Mouse (Mus musculus) bone marrow, adult 2 months (tissue): ENCODE measurements around the gene Taar6.

Experiments
- CTCF ChIP-seq: fragments of 200-500 bp; IDR thresholded peaks from 2 replicates; pipeline ENCODE4 v1.5.1; 2011; ENCODE audit warnings: low read length, control low read depth; ENCODE audit not compliant: control insufficient read depth, insufficient read depth
- POLR2A ChIP-seq: fragments of 200-500 bp; IDR thresholded peaks from 2 replicates; pipeline ENCODE4 v1.6.1; 2011; ENCODE audit warnings: low read depth, mild to moderate bottlenecking, control low read depth, low read length, borderline replicate concordance; ENCODE audit not compliant: control insufficient read depth

DNA sequence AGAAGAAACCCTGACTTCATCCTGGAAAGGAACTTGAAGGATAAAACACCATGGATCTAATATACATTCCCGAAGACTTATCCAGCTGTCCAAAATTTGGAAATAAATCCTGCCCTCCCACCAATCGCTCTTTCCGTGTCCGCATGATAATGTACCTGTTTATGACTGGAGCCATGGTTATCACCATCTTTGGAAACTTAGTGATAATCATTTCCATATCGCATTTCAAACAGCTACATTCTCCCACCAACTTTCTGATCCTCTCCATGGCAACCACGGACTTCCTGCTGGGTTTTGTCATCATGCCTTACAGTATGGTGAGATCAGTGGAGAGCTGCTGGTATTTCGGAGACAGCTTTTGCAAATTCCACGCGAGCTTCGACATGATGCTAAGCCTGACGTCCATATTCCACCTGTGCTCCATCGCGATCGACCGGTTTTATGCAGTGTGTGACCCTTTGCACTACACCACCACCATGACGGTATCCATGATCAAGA lies 35.9 kb downstream of the Taar6 start, which contains the start of gene Taar3:
- no peak for TF ChIP-seq POLR2A
- TF ChIP-seq CTCF: no peak
